Mouse (Mus musculus): ENCODE results near the gene Sema4b.

The Sema4b gene

GRCm38 (mm10) chr7:80198863-80199262 is 12.2 kb downstream of the Sema4b start:
- DNase-seq, result no peak

GRCm38 (mm10) chr7:80199286-80199685 is 12.6 kb downstream of the Sema4b start:
- no peak for DNase-seq

GRCm38 (mm10) chr7:80199851-80200587 is 13.4 kb downstream of the Sema4b start:
- DNase-seq, result no peak

- no peak for DNase-seq
These were observed 13.9 kb downstream of the Sema4b start for GRCm38 (mm10) chr7:80200588-80200945.

GRCm38 (mm10) chr7:80200963-80201539 is 14.4 kb downstream of the Sema4b start:
- DNase-seq, result no peak

- DNase-seq, result no peak
These were observed 15.4 kb downstream of the Sema4b start for GRCm38 (mm10) chr7:80201888-80202540.

- DNase-seq, result no peak
These were observed 16.3 kb downstream of the Sema4b start for GRCm38 (mm10) chr7:80202961-80203360.

GRCm38 (mm10) chr7:80203638-80204096 is 17.0 kb downstream of the Sema4b start:
- DNase-seq, result no peak

- no peak for DNase-seq
These were observed 17.7 kb downstream of the Sema4b start for GRCm38 (mm10) chr7:80204362-80204761.

GRCm38 (mm10) chr7:80204961-80205360 is 18.3 kb downstream of the Sema4b start:
- DNase-seq, result no peak

GRCm38 (mm10) chr7:80205705-80206589 is 19.3 kb downstream of the Sema4b start:
- DNase-seq, result no peak

- no peak for DNase-seq
These were observed 20.7 kb downstream of the Sema4b start for GRCm38 (mm10) chr7:80207314-80207731.

GRCm38 (mm10) chr7:80208026-80208642 is 21.5 kb downstream of the Sema4b start:
- no peak for DNase-seq

GRCm38 (mm10) chr7:80208738-80209430 is 22.2 kb downstream of the Sema4b start:
- DNase-seq, result no peak

GRCm38 (mm10) chr7:80209669-80210068 is 23.0 kb downstream of the Sema4b start:
- no peak for DNase-seq

- no peak for DNase-seq
These were observed 24.3 kb downstream of the Sema4b start for GRCm38 (mm10) chr7:80210982-80211381.

- no peak for DNase-seq
These were observed 27.0 kb downstream of the Sema4b start for GRCm38 (mm10) chr7:80213604-80214003.

GRCm38 (mm10) chr7:80214459-80214858 is 27.8 kb downstream of the Sema4b start:
- DNase-seq, result no peak

- DNase-seq, result peak; percentile 67
These were observed 28.8 kb downstream of the Sema4b start for GRCm38 (mm10) chr7:80215398-80215797.

- DNase-seq, result no peak
These were observed 29.9 kb downstream of the Sema4b start for GRCm38 (mm10) chr7:80216566-80216965.

GRCm38 (mm10) chr7:80218666-80219065 is 32.0 kb downstream of the Sema4b start:
- no peak for DNase-seq

GRCm38 (mm10) chr7:80220237-80220797 is 33.7 kb downstream of the Sema4b start:
- DNase-seq, result no peak

All from cerebellum, adult 9-11 months (tissue).